Mouse (Mus musculus): ENCODE results near the gene Kcnmb2. TPM values are rescaled to one million over a fixed set of nuclear protein-coding genes. Genes with fewer than 3 reads are reported as not detected.

Gene Kcnmb2
- polyA plus RNA-seq, 1 experiment from 2014 or later = 5.9 TPM

- H3K27me3 ChIP-seq (replicated peaks; ENCODE audit: low read depth, poor library complexity, severe bottlenecking) = no peaks in the 10 kb centered on the region
- peaks cover 6% of the 10 kb centered on the region for H3K4me1 ChIP-seq
- H3K9me3 ChIP-seq = no peaks in the 10 kb centered on the region
- H3K27ac ChIP-seq (replicated peaks) = no peak overlapping the region
- 85% methylated on average over 5 of the region's 5 CpGs for WGBS
- H3K4me3 ChIP-seq = no peak overlapping the region
- H3K36me3 ChIP-seq (replicated peaks) = no peaks in the 10 kb centered on the region
- no peak for DNase-seq (ENCODE audit: low spot score)
Observed at GRCm38 (mm10) chr3:32119851-32120250, 217.5 kb downstream of the Kcnmb2 start.

- no peaks in the 10 kb centered on the region for H3K27me3 ChIP-seq (replicated peaks; ENCODE audit: low read depth, poor library complexity, severe bottlenecking)
- H3K4me1 ChIP-seq = peaks cover 6% of the 10 kb centered on the region
- DNase-seq (ENCODE audit: low spot score) = no peak
- no peaks in the 10 kb centered on the region for H3K36me3 ChIP-seq (replicated peaks)
- WGBS = 63% methylated on average over 3 of the region's 3 CpGs
- H3K9me3 ChIP-seq = no peaks in the 10 kb centered on the region
- H3K4me3 ChIP-seq = no peak overlapping the region
- H3K27ac ChIP-seq (replicated peaks) = no peak overlapping the region
Observed at GRCm38 (mm10) chr3:32121731-32122130, 219.4 kb downstream of the Kcnmb2 start.

- no peak for DNase-seq (ENCODE audit: low spot score)
- 57% methylated on average over 4 of the region's 4 CpGs for WGBS
- H3K27me3 ChIP-seq (replicated peaks; ENCODE audit: low read depth, poor library complexity, severe bottlenecking) = no peaks in the 10 kb centered on the region
Observed at GRCm38 (mm10) chr3:32125431-32125830, 223.1 kb downstream of the Kcnmb2 start.

GRCm38 (mm10) chr3:32128391-32128790 lies 226.1 kb downstream of the Kcnmb2 start:
- H3K9me3 ChIP-seq = no peaks in the 10 kb centered on the region
- H3K4me3 ChIP-seq = no peak overlapping the region
- 0 out of 2 replicates have a peak, but pooled peaks cover 6% of the 10 kb centered on the region for H3K4me1 ChIP-seq
- no peak for DNase-seq (ENCODE audit: low spot score)
- no peaks in the 10 kb centered on the region for H3K36me3 ChIP-seq (replicated peaks)
- H3K27ac ChIP-seq (replicated peaks) = no peak overlapping the region
- H3K27me3 ChIP-seq (replicated peaks; ENCODE audit: low read depth, poor library complexity, severe bottlenecking) = no peaks in the 10 kb centered on the region
- WGBS = 4% methylated on average over 5 of the region's 5 CpGs

More at GRCm38 (mm10) chr3:32125431-32125830, 223.1 kb downstream of the Kcnmb2 start:
- Histone ChIP-seq H3K36me3 (replicated peaks) (no peaks in the 10 kb centered on the region), H3K4me1 (peaks cover 10% of the 10 kb centered on the region), H3K27ac (replicated peaks) (no peak overlapping the region), H3K9me3 (no peaks in the 10 kb centered on the region), H3K4me3 (no peak overlapping the region)

GRCm38 (mm10) chr3:32130696-32131095 lies 228.4 kb downstream of the Kcnmb2 start:
- Histone ChIP-seq H3K4me3 (no peak overlapping the region), H3K27ac (replicated peaks) (no peak overlapping the region), H3K4me1 (0 out of 2 replicates have a peak, but pooled peaks cover 6% of the 10 kb centered on the region), H3K36me3 (replicated peaks) (no peaks in the 10 kb centered on the region), H3K9me3 (no peaks in the 10 kb centered on the region), H3K27me3 (replicated peaks; ENCODE audit: low read depth, poor library complexity, severe bottlenecking) (no peaks in the 10 kb centered on the region)
- DNase-seq (ENCODE audit: low spot score) = no peak
- WGBS = 76% methylated on average over 1 of the region's 1 CpGs

- no peaks in the 10 kb centered on the region for H3K36me3 ChIP-seq (replicated peaks)
- 0 out of 2 replicates have a peak, but pooled peaks cover 6% of the 10 kb centered on the region for H3K4me1 ChIP-seq
- 82% methylated on average over 3 of the region's 3 CpGs for WGBS
- no peak overlapping the region for H3K27ac ChIP-seq (replicated peaks)
- no peak overlapping the region for H3K4me3 ChIP-seq
- H3K27me3 ChIP-seq (replicated peaks; ENCODE audit: low read depth, poor library complexity, severe bottlenecking) = no peaks in the 10 kb centered on the region
- no peaks in the 10 kb centered on the region for H3K9me3 ChIP-seq
- no peak for DNase-seq (ENCODE audit: low spot score)
Observed at GRCm38 (mm10) chr3:32132395-32133004, 230.2 kb downstream of the Kcnmb2 start.

GRCm38 (mm10) chr3:32144194-32144593 lies 241.9 kb downstream of the Kcnmb2 start:
- H3K4me1 ChIP-seq = no peaks in the 10 kb centered on the region
- no peaks in the 10 kb centered on the region for H3K9me3 ChIP-seq
- no peaks in the 10 kb centered on the region for H3K36me3 ChIP-seq (replicated peaks)
- H3K27ac ChIP-seq (replicated peaks) = no peak overlapping the region
- WGBS = 92% methylated on average over 5 of the region's 5 CpGs
- DNase-seq (ENCODE audit: low spot score) = no peak
- no peaks in the 10 kb centered on the region for H3K27me3 ChIP-seq (replicated peaks; ENCODE audit: low read depth, poor library complexity, severe bottlenecking)
- no peak overlapping the region for H3K4me3 ChIP-seq

GRCm38 (mm10) chr3:32144655-32145054 lies 242.3 kb downstream of the Kcnmb2 start:
- Histone ChIP-seq H3K27me3 (replicated peaks; ENCODE audit: low read depth, poor library complexity, severe bottlenecking) (no peaks in the 10 kb centered on the region), H3K4me3 (no peak overlapping the region), H3K36me3 (replicated peaks) (no peaks in the 10 kb centered on the region), H3K9me3 (no peaks in the 10 kb centered on the region), H3K4me1 (no peaks in the 10 kb centered on the region), H3K27ac (replicated peaks) (no peak overlapping the region)
- 74% methylated on average over 3 of the region's 3 CpGs for WGBS
- no peak for DNase-seq (ENCODE audit: low spot score)

- no peak for DNase-seq (ENCODE audit: low spot score)
- no peaks in the 10 kb centered on the region for H3K4me1 ChIP-seq
- 91% methylated on average over 4 of the region's 4 CpGs for WGBS
- no peak overlapping the region for H3K4me3 ChIP-seq
- no peaks in the 10 kb centered on the region for H3K36me3 ChIP-seq (replicated peaks)
- H3K9me3 ChIP-seq = no peaks in the 10 kb centered on the region
- H3K27me3 ChIP-seq (replicated peaks; ENCODE audit: low read depth, poor library complexity, severe bottlenecking) = no peaks in the 10 kb centered on the region
- H3K27ac ChIP-seq (replicated peaks) = no peak overlapping the region
Observed at GRCm38 (mm10) chr3:32147739-32148138, 245.4 kb downstream of the Kcnmb2 start.

- DNase-seq (ENCODE audit: low spot score) = no peak
- H3K4me1 ChIP-seq = no peaks in the 10 kb centered on the region
- H3K9me3 ChIP-seq = no peaks in the 10 kb centered on the region
- 51% methylated on average over 14 of the region's 14 CpGs for WGBS
- H3K36me3 ChIP-seq (replicated peaks) = no peaks in the 10 kb centered on the region
- no peaks in the 10 kb centered on the region for H3K27me3 ChIP-seq (replicated peaks; ENCODE audit: low read depth, poor library complexity, severe bottlenecking)
- H3K4me3 ChIP-seq = no peak overlapping the region
- H3K27ac ChIP-seq (replicated peaks) = no peak overlapping the region
Observed at GRCm38 (mm10) chr3:32149851-32150570, 247.7 kb downstream of the Kcnmb2 start.

- no peak for DNase-seq (ENCODE audit: low spot score)
- 0 out of 2 replicates have a peak, but pooled peaks cover 1% of the 10 kb centered on the region for H3K4me1 ChIP-seq
- no peak overlapping the region for H3K27ac ChIP-seq (replicated peaks)
- H3K4me3 ChIP-seq = no peak overlapping the region
- 79% methylated on average over 6 of the region's 6 CpGs for WGBS
- H3K9me3 ChIP-seq = no peaks in the 10 kb centered on the region
- no peaks in the 10 kb centered on the region for H3K27me3 ChIP-seq (replicated peaks; ENCODE audit: low read depth, poor library complexity, severe bottlenecking)
- H3K36me3 ChIP-seq (replicated peaks) = no peaks in the 10 kb centered on the region
Observed at GRCm38 (mm10) chr3:32180519-32180918, 278.2 kb downstream of the Kcnmb2 start.

GRCm38 (mm10) chr3:32185855-32186522 lies 283.7 kb downstream of the Kcnmb2 start:
- peaks cover 9% of the 10 kb centered on the region; the same call in 1 of the 2 replicates for H3K4me1 ChIP-seq
- no peak overlapping the region for H3K27ac ChIP-seq (replicated peaks)
- H3K4me3 ChIP-seq = no peak overlapping the region
- H3K36me3 ChIP-seq (replicated peaks) = no peaks in the 10 kb centered on the region
- DNase-seq (ENCODE audit: low spot score) = no peak
- H3K27me3 ChIP-seq (replicated peaks; ENCODE audit: low read depth, poor library complexity, severe bottlenecking) = no peaks in the 10 kb centered on the region
- H3K9me3 ChIP-seq = no peaks in the 10 kb centered on the region
- 57% methylated on average over 2 of the region's 2 CpGs for WGBS
